Mouse (Mus musculus) G1E (cell line): ENCODE data around the gene 1700030K09Rik. TPM values are rescaled to one million over a fixed set of nuclear protein-coding genes. Genes with fewer than 3 reads are reported as not detected.

Experiments used
- ATAC-seq: 2 replicates; pipeline ENCODE4 v1.8.0; 2016; ENCODE audit warnings: mild to moderate bottlenecking; ENCODE audit not compliant: insufficient number of reproducible peaks, poor library complexity, low FRiP score, severe bottlenecking; ENCODE audit errors: extremely low read depth
- DNase-seq: peaks from one replicate; pipeline ENCODE4 v3.0.0; 2012; ENCODE audit warnings: low spot score
- H3K27me3 ChIP-seq: 2 replicates; pipeline ENCODE4 v1.6.1; 2012; ENCODE audit warnings: mild to moderate bottlenecking, low read length, inconsistent platforms; ENCODE audit not compliant: insufficient read depth
- H3K36me3 ChIP-seq: replicated peaks from 2 replicates; pipeline ENCODE3; 2012; ENCODE audit warnings: mild to moderate bottlenecking, inconsistent platforms
- H3K4me1 ChIP-seq: 2 replicates; pipeline ENCODE4 v1.6.1; 2012; ENCODE audit warnings: low read depth, low read length, inconsistent platforms, mixed read lengths; ENCODE audit not compliant: insufficient read depth
- H3K4me3 ChIP-seq: 2 replicates; pipeline ENCODE4 v1.5.1; 2012; ENCODE audit warnings: low read depth, mild to moderate bottlenecking, inconsistent platforms, low read length, moderate library complexity, mixed read lengths
- H3K9me3 ChIP-seq: replicated peaks from 2 replicates; pipeline ENCODE4 v1.6.1; 2012; ENCODE audit warnings: inconsistent platforms
- CTCF ChIP-seq: IDR thresholded peaks from 2 replicates; pipeline ENCODE4 v1.5.1; 2012; ENCODE audit warnings: low read depth, low read length, inconsistent platforms, mixed read lengths
- GATA1 ChIP-seq: IDR thresholded peaks from 2 replicates; pipeline ENCODE4 v1.6.1; 2012; ENCODE audit warnings: borderline replicate concordance, low read length, inconsistent platforms, mixed read lengths
- GATA2 ChIP-seq: IDR thresholded peaks from 2 replicates; pipeline ENCODE4 v1.6.1; 2012; ENCODE audit warnings: low read depth, low read length, inconsistent platforms, borderline replicate concordance
- POLR2AphosphoS5 ChIP-seq: IDR thresholded peaks from 2 replicates; pipeline ENCODE4 v1.6.1; 2012; ENCODE audit warnings: low read depth, low read length, inconsistent platforms; ENCODE audit not compliant: insufficient replicate concordance
- TAL1 ChIP-seq: conservative IDR thresholded peaks from 2 replicates; pipeline ENCODE4 v1.6.1; 2012; ENCODE audit warnings: low read depth, low read length, inconsistent platforms, mixed read lengths
- polyA plus RNA-seq: library from polyadenylated mRNA; stranded (reverse); fragments of >175 nt; gene quantifications from 2 replicates; pipeline ENCODE4 v1.2.3, GENCODE M21; 2012
- total RNA-seq, 2 experiments: library from RNA; stranded (forward) in 1 of 2; stranded (reverse) in 1 of 2; fragments of 200-1000 nt in 1 of 2; fragments of >200 nt in 1 of 2; fragmentation: Nextera tagmentation in 1 of 2; gene quantifications; 2 replicates each; pipeline ENCODE4 v1.2.3; 2014 to 2017

1700030K09Rik gene
- total and polyA plus RNA-seq, 3 experiments: 5.0 to 10.8 (median 7.3) TPM

DNA sequence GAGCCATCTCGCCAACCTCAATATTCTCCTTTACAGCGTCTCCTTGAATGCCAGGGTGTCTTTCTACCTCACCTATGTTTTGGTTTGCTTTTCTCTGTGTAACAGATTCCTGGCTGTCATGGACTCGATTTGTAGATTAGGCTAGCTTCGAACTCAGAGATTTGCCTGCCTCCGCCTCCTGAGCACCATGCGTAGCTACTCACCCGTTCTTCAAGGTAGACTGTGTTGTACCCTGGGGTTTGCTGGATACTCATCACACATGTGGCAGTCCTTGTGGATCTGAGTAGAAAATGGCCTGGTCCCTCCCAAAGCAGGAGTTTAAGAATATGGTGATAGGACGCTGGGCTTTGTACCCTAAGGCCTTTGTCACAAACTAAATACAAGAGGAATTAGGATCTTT lies 49.7 kb downstream of the 1700030K09Rik start:
- Histone ChIP-seq H3K4me1 (peaks cover 65% of the 10 kb centered on the region), H3K9me3 (no peaks in the 10 kb centered on the region), H3K4me3 (peak overlapping the region; percentile 99), H3K27me3 (no peaks in the 10 kb centered on the region), H3K36me3 (peaks cover 80% of the 10 kb centered on the region)
- no peak for DNase-seq
- no peak for ATAC-seq
- TF ChIP-seq GATA1 (no peak), CTCF (no peak), POLR2AphosphoS5 (no peak), TAL1 (no peak), GATA2 (no peak)

DNA sequence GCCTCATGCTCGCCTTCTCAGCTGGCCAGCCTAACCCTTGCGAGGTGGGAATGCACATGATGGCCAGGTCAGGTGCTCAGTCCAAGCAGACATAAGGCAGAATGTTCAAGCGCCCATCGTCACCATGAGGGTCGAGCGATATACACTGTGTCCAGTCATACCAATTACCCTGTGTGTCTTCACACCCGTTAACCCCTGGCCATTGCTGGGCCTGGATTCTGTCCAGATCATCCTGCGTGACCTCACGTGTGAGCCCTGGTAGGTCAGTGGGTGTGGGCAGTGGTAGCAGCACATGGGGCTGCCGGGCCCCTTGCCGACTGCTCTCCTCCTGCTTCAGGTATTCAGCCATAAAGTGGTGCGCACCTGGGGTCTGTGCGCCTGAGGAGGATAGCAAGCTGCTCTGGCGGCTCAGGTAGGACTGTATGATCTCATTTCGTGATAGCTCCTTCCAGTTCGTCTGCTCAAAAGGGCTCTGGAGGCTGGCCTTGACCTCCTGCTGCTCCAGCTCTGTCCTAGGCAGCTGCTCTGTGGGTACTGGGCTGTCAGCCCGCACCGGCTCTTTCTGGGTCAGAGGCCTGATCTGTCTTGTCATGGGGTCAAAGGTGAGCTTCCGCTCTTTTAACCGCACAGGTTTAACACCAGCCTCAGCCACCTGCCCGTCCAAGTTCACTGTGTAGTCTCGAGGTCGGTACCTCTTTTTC lies 51.9 kb downstream of the 1700030K09Rik start:
- DNase-seq: no peak
- ATAC-seq: no peak
- Histone ChIP-seq H3K27me3 (no peaks in the 10 kb centered on the region), H3K4me3 (peak overlapping the region; percentile 5; the same call in 1 of the 2 replicates), H3K4me1 (peaks cover 66% of the 10 kb centered on the region), H3K9me3 (no peaks in the 10 kb centered on the region), H3K36me3 (peaks cover 80% of the 10 kb centered on the region)
- TF ChIP-seq TAL1 (no peak), CTCF (no peak), POLR2AphosphoS5 (no peak), GATA2 (no peak), GATA1 (no peak)

DNA sequence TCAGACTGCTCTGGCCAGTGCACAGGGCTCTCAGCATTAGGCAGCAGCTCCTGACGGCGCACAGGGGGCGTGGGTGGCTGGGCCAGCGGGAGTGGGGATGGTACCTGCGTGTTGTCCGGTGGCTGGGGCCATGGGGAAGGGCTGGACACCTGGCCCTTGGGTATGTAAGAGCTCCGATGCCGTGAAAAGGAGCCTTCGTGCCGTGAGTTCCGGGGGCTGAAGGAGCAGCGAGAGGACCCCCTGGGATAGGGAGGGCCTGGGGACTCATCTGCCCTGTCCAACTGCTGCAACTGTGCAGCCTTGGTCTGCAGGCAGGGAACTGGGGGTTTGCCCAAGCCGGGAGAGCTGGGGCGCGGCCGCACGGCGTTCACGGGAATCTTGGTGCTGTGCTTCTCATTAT lies 52.5 kb downstream of the 1700030K09Rik start:
- Histone ChIP-seq H3K9me3 (no peaks in the 10 kb centered on the region), H3K27me3 (no peaks in the 10 kb centered on the region), H3K4me1 (peaks cover 62% of the 10 kb centered on the region), H3K4me3 (no peak overlapping the region), H3K36me3 (peaks cover 81% of the 10 kb centered on the region)
- ATAC-seq (no peak), DNase-seq (no peak)
- TF ChIP-seq GATA1 (no peak), CTCF (no peak), POLR2AphosphoS5 (no peak), TAL1 (no peak), GATA2 (no peak)

DNA sequence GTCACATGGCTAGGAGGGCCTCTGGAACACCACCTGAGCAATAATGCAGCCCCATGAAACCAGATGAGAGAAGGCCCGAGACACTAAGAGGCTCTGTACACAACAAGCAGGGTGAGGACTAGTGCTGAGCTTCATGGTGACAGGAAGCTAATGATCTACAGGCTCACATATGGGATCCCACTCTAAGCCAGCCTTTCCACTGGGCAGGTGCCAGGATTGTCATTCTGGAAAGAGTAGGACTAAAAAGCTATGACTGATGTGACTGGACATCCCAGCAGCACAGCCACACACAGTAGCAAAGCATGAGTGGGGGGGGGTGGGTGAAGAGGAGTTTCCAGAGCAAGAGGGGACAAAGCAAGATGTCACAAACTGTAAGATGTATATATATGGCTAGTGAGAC lies 54.2 kb downstream of the 1700030K09Rik start:
- no peak for DNase-seq
- peaks cover 95% of the 10 kb centered on the region for H3K36me3 ChIP-seq
- TF ChIP-seq POLR2AphosphoS5 (no peak), TAL1 (no peak), GATA1 (no peak), GATA2 (no peak), CTCF (no peak)

DNA sequence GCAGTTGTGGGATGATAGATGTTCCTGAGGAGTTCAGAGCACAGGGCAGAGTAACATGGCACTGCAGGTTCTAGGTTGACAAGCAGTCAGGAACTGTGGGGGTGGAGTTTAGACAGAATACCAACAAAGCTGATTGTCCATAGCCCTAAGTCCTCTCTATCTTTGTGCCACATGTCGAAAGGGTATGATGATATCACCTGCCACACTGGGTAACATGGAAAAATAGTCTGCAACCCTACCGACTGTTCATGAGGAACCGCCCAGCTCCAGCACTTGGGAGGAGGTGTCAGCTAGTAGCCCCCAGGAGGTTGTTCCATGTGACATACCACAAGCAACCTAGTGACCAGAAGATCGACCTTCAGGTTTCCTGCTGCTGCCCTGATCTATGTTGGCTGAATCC lies 54.8 kb downstream of the 1700030K09Rik start:
- DNase-seq: no peak
- no peak for TF ChIP-seq POLR2AphosphoS5
- TF ChIP-seq GATA2: no peak
- TF ChIP-seq GATA1: no peak
- no peak for TF ChIP-seq TAL1
- no peak for TF ChIP-seq CTCF
- H3K4me1 ChIP-seq: peaks cover 54% of the 10 kb centered on the region

More for the DNA sequence above, 54.2 kb downstream of the 1700030K09Rik start:
- Histone ChIP-seq H3K4me1 (peaks cover 58% of the 10 kb centered on the region), H3K27me3 (no peaks in the 10 kb centered on the region), H3K4me3 (no peak overlapping the region), H3K9me3 (no peaks in the 10 kb centered on the region)
- no peak for ATAC-seq

DNA sequence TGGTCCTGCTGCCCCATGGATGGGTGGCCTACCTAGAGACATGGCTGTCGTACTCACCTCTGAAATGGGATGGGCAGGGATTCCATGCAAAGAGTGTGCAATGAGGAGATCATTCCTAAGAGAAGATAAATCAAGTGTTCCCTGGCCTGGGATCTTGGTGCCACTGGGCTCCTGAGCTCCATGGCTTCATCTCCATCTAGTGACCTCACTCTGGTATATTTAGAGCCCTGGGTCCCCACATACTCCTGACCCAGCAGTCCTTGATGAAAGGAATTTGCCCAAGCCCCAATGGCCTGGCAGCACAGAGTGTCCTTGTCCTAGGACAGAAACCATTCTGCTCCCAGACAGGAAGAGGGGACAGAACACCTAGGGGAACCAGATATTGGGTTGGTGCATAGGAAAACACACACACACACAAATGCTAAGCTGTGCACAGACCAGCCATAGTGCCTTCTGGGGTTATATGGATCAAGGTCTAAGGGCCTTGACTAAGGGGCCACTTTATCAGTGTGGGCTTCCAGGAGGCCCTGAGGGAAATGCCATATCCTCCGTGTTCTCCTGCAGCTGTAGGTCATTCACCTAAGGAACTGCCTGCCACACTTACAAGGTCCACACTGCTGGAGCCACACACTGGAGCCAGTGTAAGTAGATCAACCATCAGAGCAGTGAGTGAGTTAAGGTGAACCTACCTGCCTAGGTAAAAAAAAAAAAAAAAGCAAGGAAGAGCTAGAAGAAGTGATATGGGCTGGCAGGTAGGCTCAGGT lies 56.0 kb downstream of the 1700030K09Rik start:
- ATAC-seq (no peak), DNase-seq (no peak)
- TF ChIP-seq CTCF (no peak), GATA2 (no peak), TAL1 (no peak), GATA1 (no peak), POLR2AphosphoS5 (no peak)
- Histone ChIP-seq H3K4me1 (peaks cover 55% of the 10 kb centered on the region), H3K36me3 (peaks cover 100% of the 10 kb centered on the region), H3K4me3 (no peak overlapping the region), H3K27me3 (no peaks in the 10 kb centered on the region), H3K9me3 (no peaks in the 10 kb centered on the region)

More for the DNA sequence above, 54.8 kb downstream of the 1700030K09Rik start:
- no peaks in the 10 kb centered on the region for H3K9me3 ChIP-seq
- H3K27me3 ChIP-seq: no peaks in the 10 kb centered on the region
- H3K36me3 ChIP-seq: peaks cover 99% of the 10 kb centered on the region
- H3K4me3 ChIP-seq: no peak overlapping the region
- no peak for ATAC-seq
